In the genomic region with DNA sequence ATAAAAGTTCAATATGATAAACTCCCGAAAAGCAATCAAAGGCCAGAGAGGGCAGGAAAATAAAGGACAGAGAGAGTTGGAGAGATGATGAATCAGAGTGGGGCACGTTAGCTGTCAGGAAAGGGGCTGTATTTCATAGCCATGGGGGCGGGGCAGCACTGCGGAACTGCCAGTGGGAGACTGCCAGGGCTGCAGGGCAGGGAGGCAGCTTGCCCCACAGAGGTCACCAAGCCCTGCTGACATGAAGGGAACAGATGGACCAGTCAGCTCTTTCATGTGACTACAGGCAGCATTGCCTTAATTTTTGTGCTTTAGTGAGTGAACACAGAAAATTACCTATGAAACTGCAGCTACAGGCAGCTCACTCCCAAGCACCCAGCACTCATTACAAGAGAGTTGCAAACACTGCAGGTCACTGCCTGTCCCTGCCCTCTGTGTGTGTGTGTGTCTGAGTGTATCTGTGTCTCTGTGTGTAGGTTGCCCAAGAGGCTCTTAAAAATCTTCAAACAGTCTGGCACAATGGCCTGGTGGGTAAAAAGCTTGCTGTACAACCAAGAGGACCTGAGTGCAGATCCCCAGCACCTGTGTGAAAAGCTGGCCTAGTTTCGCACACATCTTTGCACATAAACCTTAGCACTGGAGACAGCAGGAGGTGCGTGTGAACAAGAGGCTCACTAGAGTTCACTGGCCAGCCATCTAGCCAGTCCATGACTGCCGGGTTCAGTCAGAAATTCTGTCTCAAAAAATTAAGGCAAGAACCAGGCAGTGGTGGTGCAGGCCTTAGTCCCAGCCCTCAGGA, we compare ENCODE assay signal across 9 mouse cellular contexts.
DNase-seq lines count a peak whose midpoint lies in the region; ATAC-seq lines count a peak whose summit lies in the region.
"Had no signal": no experiment of that assay in that cellular context is flagged by ENCODE, and none has a peak within 500 bp of the region (broad histone marks: within the 10 kb centered on the region; RNA-seq: fewer than 3 reads in every experiment).

No protein-coding gene starts in this region.

- peaks cover 13% of the 10 kb centered on the region for H3K4me1 ChIP-seq in kidney, embryonic 15.5 days

- 44% methylated on average over 7 of the region's 7 CpGs for WGBS in kidney, embryonic 15.5 days

- H3K9ac ChIP-seq in kidney, embryonic 15.5 days, result no peak overlapping the region
- H3K9ac ChIP-seq: heart, embryonic 13.5 days; neural tube, embryonic 12.5 days had no signal

- no peak overlapping the region for H3K4me2 ChIP-seq in kidney, embryonic 15.5 days
- H3K4me2 ChIP-seq: heart, embryonic 13.5 days; neural tube, embryonic 12.5 days had no signal

- ATAC-seq in kidney, embryonic 15.5 days (replicated peaks; ENCODE audit: low FRiP score), result peak; percentile 62; the same call in 1 of the 2 replicates

- H3K36me3 ChIP-seq in kidney, embryonic 15.5 days, result no peaks in the 10 kb centered on the region
- H3K36me3 ChIP-seq: heart, embryonic 13.5 days; neural tube, embryonic 12.5 days had no signal

- no peaks in the 10 kb centered on the region; the same call in 1 of the 2 replicates for H3K27me3 ChIP-seq in kidney, embryonic 15.5 days
- H3K27me3 ChIP-seq: heart, embryonic 13.5 days; neural tube, embryonic 12.5 days had no signal

- peak; percentile 47 for DNase-seq in urinary bladder, postnatal 14 days (ENCODE audit: low spot score)
- DNase-seq in urinary bladder, postnatal 10 days (ENCODE audit: low spot score), result no peak
- DNase-seq in cerebellum, postnatal 14 days, result peak; percentile 69
- peak; percentile 53 for DNase-seq in thymus, postnatal 0 days (ENCODE audit: low spot score)
- no peak for DNase-seq in spleen, adult 12 weeks (ENCODE audit: low spot score)
- no peak for DNase-seq in right cerebral cortex, postnatal 14 days

- H3K27ac ChIP-seq in kidney, embryonic 15.5 days, result no peak overlapping the region
- H3K27ac ChIP-seq: heart, embryonic 13.5 days; neural tube, embryonic 12.5 days had no signal

- H3K4me3 ChIP-seq in kidney, embryonic 15.5 days (replicated peaks), result no peak overlapping the region
- H3K4me3 ChIP-seq: heart, embryonic 13.5 days; neural tube, embryonic 12.5 days had no signal

- H3K9me3 ChIP-seq in kidney, embryonic 15.5 days (replicated peaks), result no peaks in the 10 kb centered on the region
- H3K9me3 ChIP-seq: heart, embryonic 13.5 days; neural tube, embryonic 12.5 days had no signal

Comparison
In these comparisons a context has a peak if more than half of its experiments do, and no peak if none do; other contexts are left out.
1. DNase-seq: peak in urinary bladder, postnatal 14 days (single experiment), cerebellum, postnatal 14 days (2 of 2) and thymus, postnatal 0 days (single experiment); none in urinary bladder, postnatal 10 days (single experiment), spleen, adult 12 weeks (single experiment) and right cerebral cortex, postnatal 14 days (single experiment).